7 mouse cellular contexts compared by ENCODE assay signal in the genomic region with DNA sequence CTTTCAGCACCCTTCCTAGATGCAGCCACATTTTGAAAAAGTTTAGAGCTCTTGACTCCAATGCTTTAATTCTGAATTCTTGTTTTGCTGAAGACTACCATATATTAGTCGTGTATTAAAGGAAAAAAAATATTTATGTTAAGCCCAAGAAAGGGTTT. TPM values are rescaled to one million over a fixed set of nuclear protein-coding genes. Genes with fewer than 3 reads are reported as not detected.
DNase-seq lines count a peak whose midpoint lies in the region; ATAC-seq and TF ChIP-seq lines count a peak whose summit lies in the region.

A gene (minus strand): TSS at position 89 of the 158 bp plus-strand sequence.

- TF ChIP-seq EP300 in liver, embryonic 14.5 days (IDR thresholded peaks at IDR 0.05; ENCODE audit: low read depth), result no peak

- 4% methylated on average over 1 of the region's 1 CpGs for WGBS in spleen, adult 2 months
- 2% methylated on average over 1 of the region's 1 CpGs for WGBS in embryonic facial prominence, embryonic 13.5 days
- 4% methylated on average over 1 of the region's 1 CpGs for WGBS in hindbrain, embryonic 12.5 days
- WGBS in liver, embryonic 14.5 days (ENCODE audit: insufficient replicate concordance), result 0% methylated on average over 1 of the region's 1 CpGs

- H3K9ac ChIP-seq in embryonic facial prominence, embryonic 13.5 days, result peak within 1 kb of the TSS; percentile 76
- H3K9ac ChIP-seq in hindbrain, embryonic 12.5 days, result peak within 1 kb of the TSS; percentile 62
- H3K9ac ChIP-seq in liver, embryonic 14.5 days (replicated peaks), result peak within 1 kb of the TSS; percentile 40; the same call in 1 of the 2 replicates

- H3K27me3 ChIP-seq in spleen, adult 2 months (ENCODE audit: control insufficient read depth, insufficient read depth, low read length), result peaks cover 11% of the 10 kb centered on the region
- no peaks in the 10 kb centered on the region for H3K27me3 ChIP-seq in embryonic facial prominence, embryonic 13.5 days
- 0 out of 2 replicates have a peak, but pooled peaks cover 3% of the 10 kb centered on the region for H3K27me3 ChIP-seq in hindbrain, embryonic 12.5 days
- H3K27me3 ChIP-seq in liver, embryonic 14.5 days (ENCODE audit: control insufficient read depth, insufficient read depth, low read length), result peaks cover 92% of the 10 kb centered on the region

- H3K4me2 ChIP-seq in embryonic facial prominence, embryonic 13.5 days, result peak within 1 kb of the TSS; percentile 84
- peak within 1 kb of the TSS; percentile 97 for H3K4me2 ChIP-seq in hindbrain, embryonic 12.5 days (replicated peaks)
- H3K4me2 ChIP-seq in liver, embryonic 14.5 days (ENCODE audit: low read depth), result peak within 1 kb of the TSS; percentile 69

- TF ChIP-seq POLR2A in spleen, adult 2 months (IDR thresholded peaks at IDR 0.05; ENCODE audit: low read depth, low read length), result no peak

- peaks cover 21% of the 10 kb centered on the region for H3K4me1 ChIP-seq in spleen, adult 2 months (ENCODE audit: control insufficient read depth, insufficient read depth, insufficient read length)
- H3K4me1 ChIP-seq in embryonic facial prominence, embryonic 13.5 days, result peaks cover 37% of the 10 kb centered on the region
- peaks cover 49% of the 10 kb centered on the region for H3K4me1 ChIP-seq in hindbrain, embryonic 12.5 days
- H3K4me1 ChIP-seq in liver, embryonic 14.5 days (replicated peaks; ENCODE audit: control insufficient read depth in 2 of 2, insufficient read depth in 2 of 2, low read length in 1 of 2), result 0 out of 4 replicates have a peak, but pooled peaks cover 0 to 2% of the 10 kb centered on the region in 2 experiments

- H3K4me3 ChIP-seq in spleen, adult 2 months (ENCODE audit: extremely low read depth, insufficient read depth, insufficient read length), result peak within 1 kb of the TSS; percentile 70
- H3K4me3 ChIP-seq in embryonic facial prominence, embryonic 13.5 days, result peak within 1 kb of the TSS; percentile 96
- peak within 1 kb of the TSS; percentile 74 for H3K4me3 ChIP-seq in hindbrain, embryonic 12.5 days
- H3K4me3 ChIP-seq in liver, embryonic 14.5 days (ENCODE audit: insufficient read depth in 1 of 2, low read depth in 2 of 2, low read length in 2 of 2), result peak within 1 kb of the TSS; percentile 49 to 77

- TF ChIP-seq CTCF in spleen, adult 2 months (IDR thresholded peaks at IDR 0.05; ENCODE audit: extremely low read depth, insufficient read depth, insufficient read length, insufficient replicate concordance), result no peak
- TF ChIP-seq CTCF in liver, embryonic 14.5 days (IDR thresholded peaks at IDR 0.05; ENCODE audit: low read depth), result no peak

- H3K9me3 ChIP-seq in embryonic facial prominence, embryonic 13.5 days, result no peaks in the 10 kb centered on the region
- H3K9me3 ChIP-seq in hindbrain, embryonic 12.5 days (replicated peaks), result no peaks in the 10 kb centered on the region
- no peaks in the 10 kb centered on the region for H3K9me3 ChIP-seq in liver, embryonic 14.5 days (ENCODE audit: control insufficient read depth, low read length)

- no peaks in the 10 kb centered on the region for H3K36me3 ChIP-seq in spleen, adult 2 months (ENCODE audit: control insufficient read depth, insufficient read depth, low read length)
- H3K36me3 ChIP-seq in embryonic facial prominence, embryonic 13.5 days, result 0 out of 2 replicates have a peak, but pooled peaks cover 4% of the 10 kb centered on the region
- H3K36me3 ChIP-seq in hindbrain, embryonic 12.5 days, result no peaks in the 10 kb centered on the region
- H3K36me3 ChIP-seq in liver, embryonic 14.5 days (replicated peaks; ENCODE audit: control insufficient read depth, insufficient read depth, low read depth), result no peaks in the 10 kb centered on the region

- H3K27ac ChIP-seq in spleen, adult 2 months (ENCODE audit: insufficient read depth, low read length), result peak within 1 kb of the TSS; percentile 63
- peak within 1 kb of the TSS; percentile 99 for H3K27ac ChIP-seq in embryonic facial prominence, embryonic 13.5 days
- H3K27ac ChIP-seq in hindbrain, embryonic 12.5 days, result peak within 1 kb of the TSS; percentile 92
- H3K27ac ChIP-seq in liver, embryonic 14.5 days, result peak within 1 kb of the TSS; percentile 3

- ATAC-seq in embryonic facial prominence, embryonic 13.5 days (ENCODE audit: insufficient number of reproducible peaks, insufficient read depth, low FRiP score, low TSS enrichment, low read depth), result no peak
- ATAC-seq in hindbrain, embryonic 12.5 days (ENCODE audit: low FRiP score), result no peak
- no peak for ATAC-seq in liver, embryonic 14.5 days (ENCODE audit: insufficient read depth)

- DNase-seq in spleen, adult 2 months (ENCODE audit: low read depth in 1 of 2, low spot score in 2 of 2), result no peak
- no peak for DNase-seq in spleen, postnatal 14 days (ENCODE audit: low spot score in 2 of 2)
- no peak for DNase-seq in liver, embryonic 14.5 days (ENCODE audit: low read depth in 3 of 3, low spot score in 3 of 3)
- no peak for DNase-seq in right cerebral cortex, postnatal 10 days (ENCODE audit: low spot score in 2 of 2)
- no peak for DNase-seq in frontal cortex, postnatal 14 days (ENCODE audit: low spot score in 2 of 2)

RNA-seq across cellular contexts. Expression of the gene that starts here (rescaled TPM):
- 106 and 113 TPM in 2 replicates for polyA plus RNA-seq in spleen, adult 2 months (2012; rRNA removed)
- polyA plus RNA-seq in embryonic facial prominence, embryonic 13.5 days (2015; fragmentation: Nextera tagmentation; extraction: Ambion mirVana), result 494 and 543 TPM in 2 replicates
- polyA plus RNA-seq in hindbrain, embryonic 12.5 days (2016; fragmentation: Nextera tagmentation; extraction: Ambion mirVana), result 321 and 332 TPM in 2 replicates
- 46.3 and 57.7 TPM in 2 replicates for polyA plus RNA-seq in liver, embryonic 14.5 days (2012; rRNA removed)
- 111 and 114 TPM in 2 replicates for polyA plus RNA-seq in liver, embryonic 14.5 days (2014; fragmentation: Nextera tagmentation; extraction: Ambion mirVana)

Comparison
In these comparisons a context has a peak if more than half of its experiments do, and no peak if none do; other contexts are left out.
1. H3K27ac ChIP-seq: peak in every context shown above with its lines; median percentile 99 in embryonic facial prominence, embryonic 13.5 days; 92 in hindbrain, embryonic 12.5 days; 63 in spleen, adult 2 months; 3 in liver, embryonic 14.5 days.